Mouse (Mus musculus) CH12.LX (cell line): ENCODE data around the gene Olfr313.

Experiments used
- BHLHE40 ChIP-seq: IDR thresholded peaks from 2 replicates; pipeline ENCODE4 v1.6.1; 2011; ENCODE audit warnings: mild to moderate bottlenecking, low read depth, low read length, improper control_type of control experiment
- CTCF ChIP-seq, 2 experiments: IDR thresholded peaks in 1 of 2; conservative IDR thresholded peaks in 1 of 2; 2 replicates each; pipeline ENCODE4 v1.5.1; 2011 to 2012; ENCODE audit warnings: low read depth in 2 of 2, low read length in 2 of 2, improper control_type of control experiment in 1 of 2, inconsistent platforms in 1 of 2, mild to moderate bottlenecking in 1 of 2, moderate library complexity in 1 of 2
- E2F4 ChIP-seq: IDR thresholded peaks from 2 replicates; pipeline ENCODE4 v1.6.1; 2011; ENCODE audit warnings: low read depth, low read length, improper control_type of control experiment; ENCODE audit not compliant: insufficient replicate concordance
- ELF1 ChIP-seq: IDR thresholded peaks from 2 replicates; pipeline ENCODE4 v1.6.1; 2014; ENCODE audit warnings: low read depth, mild to moderate bottlenecking, inconsistent platforms, low read length, improper control_type of control experiment
- GABPA ChIP-seq: IDR thresholded peaks from 2 replicates; pipeline ENCODE4 v1.6.1; 2012; ENCODE audit warnings: low read depth, low read length, improper control_type of control experiment, inconsistent platforms; ENCODE audit not compliant: insufficient replicate concordance
- MAFK ChIP-seq: IDR thresholded peaks from 2 replicates; pipeline ENCODE4 v1.6.1; 2011; ENCODE audit warnings: low read length, improper control_type of control experiment; ENCODE audit not compliant: insufficient replicate concordance
- MAX ChIP-seq: IDR thresholded peaks from 2 replicates; pipeline ENCODE4 v1.6.1; 2011; ENCODE audit warnings: low read length, improper control_type of control experiment
- POLR2A ChIP-seq: IDR thresholded peaks from 2 replicates; pipeline ENCODE4 v1.6.1; 2011; ENCODE audit warnings: low read depth, mild to moderate bottlenecking, improper control_type of control experiment, low read length
- TBP ChIP-seq: conservative IDR thresholded peaks from 2 replicates; pipeline ENCODE4 v1.6.1; 2011; ENCODE audit warnings: low read depth, low read length, improper control_type of control experiment
- UBTF ChIP-seq: IDR thresholded peaks from 2 replicates; pipeline ENCODE4 v1.6.1; 2012; ENCODE audit warnings: low read depth, mild to moderate bottlenecking, inconsistent platforms, low read length, improper control_type of control experiment, moderate library complexity
- ZMIZ1 ChIP-seq: IDR thresholded peaks from 2 replicates; pipeline ENCODE4 v1.6.1; 2012; ENCODE audit warnings: low read depth, mild to moderate bottlenecking, inconsistent platforms, low read length, improper control_type of control experiment

DNA sequence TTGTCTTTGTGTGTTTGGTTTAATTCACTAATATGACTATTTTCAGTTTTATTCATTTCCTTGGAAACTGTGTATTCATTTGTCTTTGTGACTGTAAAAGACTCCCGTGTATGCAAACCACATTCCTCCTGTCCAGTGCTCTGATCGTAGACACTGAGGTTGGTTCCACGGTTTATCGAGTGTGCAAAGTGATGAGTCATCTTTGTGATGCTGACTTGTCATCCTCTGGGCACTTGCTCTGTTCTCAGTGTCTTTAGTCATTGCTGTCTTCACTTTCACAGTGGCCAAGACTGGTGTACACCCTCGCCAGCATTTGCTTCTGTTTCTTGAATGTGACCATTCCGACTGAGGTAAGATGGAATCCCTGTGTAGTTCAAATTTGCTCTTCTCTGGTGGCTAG lies 24.2 kb upstream of the Olfr313 start:
- no peak for TF ChIP-seq ELF1
- TF ChIP-seq POLR2A, result no peak
- TF ChIP-seq BHLHE40, result peak; percentile 68
- no peak for TF ChIP-seq CTCF (conservative IDR thresholded peaks at IDR 0.05 in 1 of 2, IDR thresholded peaks at IDR 0.05 in 1 of 2; ENCODE audit: low read depth in 2 of 2, low read length in 2 of 2)
- TF ChIP-seq GABPA, result no peak
- no peak for TF ChIP-seq MAX
- TF ChIP-seq E2F4, result no peak
- TF ChIP-seq MAFK, result peak; percentile 97
- TF ChIP-seq ZMIZ1, result no peak
- TF ChIP-seq TBP, result no peak
- no peak for TF ChIP-seq UBTF
